Mouse (Mus musculus): ENCODE data around the gene Dpm3.

DNA sequence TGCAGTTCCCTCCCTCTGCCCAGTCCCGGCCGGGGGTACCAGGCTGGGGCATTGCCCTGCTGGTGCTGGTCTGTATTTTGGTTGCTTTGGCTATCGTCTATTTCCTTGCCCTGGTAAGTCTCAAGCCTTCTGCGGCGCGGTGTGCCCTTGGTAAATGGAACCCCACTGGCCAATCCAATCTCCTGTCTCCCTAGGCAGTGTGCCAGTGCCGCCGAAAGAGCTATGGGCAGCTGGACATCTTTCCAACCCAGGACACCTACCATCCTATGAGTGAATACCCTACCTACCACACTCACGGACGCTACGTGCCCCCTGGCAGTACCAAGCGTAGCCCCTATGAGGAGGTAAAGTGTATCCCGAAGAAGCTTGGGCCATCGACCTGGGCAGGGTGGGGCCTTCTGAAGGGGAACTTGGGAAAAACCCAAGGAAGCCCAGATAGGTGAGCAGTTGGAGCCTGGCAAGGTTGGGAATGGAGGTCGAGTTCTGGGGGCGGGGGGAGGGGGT is 27.3 kb upstream of the Dpm3 start:
- TF ChIP-seq CTCF (IDR thresholded peaks at IDR 0.05; ENCODE audit: low read depth) (no peak), EP300 (IDR thresholded peaks at IDR 0.05; ENCODE audit: low read depth) (no peak)

All from liver, postnatal 0 days (tissue).